Mouse (Mus musculus) CH12.LX (cell line): Measurements from ENCODE around the gene Efna3. TPM values are rescaled to one million over a fixed set of nuclear protein-coding genes. Genes with fewer than 3 reads are reported as not detected.

ENCODE experiments used
- DNase-seq: peaks from one replicate; pipeline ENCODE4 v3.0.0-alpha.2; 2013; ENCODE audit errors: extremely low read depth
- H3K27ac ChIP-seq: 2 replicates; pipeline ENCODE4 v1.5.1; 2012; ENCODE audit warnings: low read depth, mild to moderate bottlenecking, control low read depth, moderate library complexity; ENCODE audit not compliant: insufficient read depth
- H3K27me3 ChIP-seq: replicated peaks from 2 replicates; pipeline ENCODE3; 2012; ENCODE audit warnings: inconsistent platforms
- H3K36me3 ChIP-seq, 2 experiments: replicated peaks in 1 of 2; 2 replicates each; pipeline versions ENCODE3 to v1.6.1; 2012; ENCODE audit warnings: inconsistent platforms in 1 of 2, low read length in 1 of 2, mild to moderate bottlenecking in 1 of 2, mixed read lengths in 1 of 2, moderate library complexity in 1 of 2; ENCODE audit not compliant: control insufficient read depth in 1 of 2, insufficient read depth in 1 of 2
- H3K4me1 ChIP-seq, 2 experiments: 2 replicates each; pipeline ENCODE4 v1.6.1; 2012; ENCODE audit warnings: inconsistent platforms in 1 of 2, moderate library complexity in 1 of 2; ENCODE audit not compliant: insufficient read depth in 2 of 2, control insufficient read depth in 1 of 2
- H3K4me2 ChIP-seq: 2 replicates; pipeline ENCODE4 v1.6.1; 2012; ENCODE audit warnings: low read depth, mild to moderate bottlenecking, control low read depth; ENCODE audit not compliant: poor library complexity, insufficient read depth, severe bottlenecking
- H3K4me3 ChIP-seq, 3 experiments: fragments of 150-350 bp in 1 of 3; sonication (generic) in 1 of 3; replicated peaks in 1 of 3; 2 replicates each; pipeline versions ENCODE3 to v1.5.1; 2011 to 2012; ENCODE audit warnings: low read depth in 2 of 3, low read length in 2 of 3, mild to moderate bottlenecking in 2 of 3, moderate library complexity in 2 of 3, control low read depth in 1 of 3, improper control_type of control experiment in 1 of 3, inconsistent platforms in 1 of 3, mixed read lengths in 1 of 3; ENCODE audit not compliant: poor library complexity in 1 of 3
- H3K79me2 ChIP-seq: replicated peaks from 2 replicates; pipeline ENCODE4 v1.6.1; 2012; ENCODE audit warnings: mild to moderate bottlenecking, moderate library complexity; ENCODE audit not compliant: control insufficient read depth, poor library complexity, insufficient read depth, severe bottlenecking; ENCODE audit errors: extremely low read depth
- H3K9ac ChIP-seq: 2 replicates; pipeline ENCODE4 v1.6.1; 2012; ENCODE audit warnings: low read depth, mild to moderate bottlenecking, control low read depth, moderate library complexity; ENCODE audit not compliant: insufficient read depth
- H3K9me3 ChIP-seq: replicated peaks from 2 replicates; pipeline ENCODE3; 2012; ENCODE audit warnings: low read length, inconsistent platforms, mixed read lengths
- EP300 ChIP-seq: IDR thresholded peaks from 2 replicates; pipeline ENCODE4 v1.6.1; 2011; ENCODE audit warnings: low read length, improper control_type of control experiment
- GABPA ChIP-seq: IDR thresholded peaks from 2 replicates; pipeline ENCODE4 v1.6.1; 2012; ENCODE audit warnings: low read depth, low read length, improper control_type of control experiment, inconsistent platforms; ENCODE audit not compliant: insufficient replicate concordance
- IRF4 ChIP-seq: IDR thresholded peaks from 2 replicates; pipeline ENCODE4 v1.6.1; 2014; ENCODE audit warnings: low read depth, mild to moderate bottlenecking, inconsistent platforms, low read length, improper control_type of control experiment
- JUND ChIP-seq: conservative IDR thresholded peaks from 2 replicates; pipeline ENCODE4 v1.6.1; 2011; ENCODE audit warnings: low read depth, low read length, improper control_type of control experiment
- KAT2A ChIP-seq: IDR thresholded peaks from 2 replicates; pipeline ENCODE4 v1.6.1; 2012; ENCODE audit warnings: low read length, improper control_type of control experiment, inconsistent platforms; ENCODE audit not compliant: insufficient replicate concordance
- MAX ChIP-seq: IDR thresholded peaks from 2 replicates; pipeline ENCODE4 v1.6.1; 2011; ENCODE audit warnings: low read length, improper control_type of control experiment
- MYC ChIP-seq: IDR thresholded peaks from 2 replicates; pipeline ENCODE4 v1.6.1; 2011; ENCODE audit warnings: low read depth, mild to moderate bottlenecking, improper control_type of control experiment, low read length
- NRF1 ChIP-seq: IDR thresholded peaks from 2 replicates; pipeline ENCODE4 v1.6.1; 2014; ENCODE audit warnings: low read depth, mild to moderate bottlenecking, inconsistent platforms, low read length, improper control_type of control experiment, moderate library complexity
- POLR2A ChIP-seq: IDR thresholded peaks from 2 replicates; pipeline ENCODE4 v1.6.1; 2011; ENCODE audit warnings: low read depth, mild to moderate bottlenecking, improper control_type of control experiment, low read length
- SIN3A ChIP-seq: IDR thresholded peaks from 2 replicates; pipeline ENCODE4 v1.6.1; 2012; ENCODE audit warnings: low read length, improper control_type of control experiment, inconsistent platforms
- TBP ChIP-seq: conservative IDR thresholded peaks from 2 replicates; pipeline ENCODE4 v1.6.1; 2011; ENCODE audit warnings: low read depth, low read length, improper control_type of control experiment
- TCF12 ChIP-seq: IDR thresholded peaks from 2 replicates; pipeline ENCODE4 v1.6.1; 2014; ENCODE audit warnings: low read depth, mild to moderate bottlenecking, inconsistent platforms, low read length, improper control_type of control experiment
- dilution Hi-C: fragments of 300-500 bp; cut with MboI; formaldehyde crosslinking; loops from 2 replicates; pipeline ENCODE4 v1.14.3; 2020; ENCODE audit warnings: low sequenced_read_pairs; ENCODE audit not compliant: extremely low pct_unique_long_range_greater_than_20kb, extremely low pct_ligation_motif_present
- in situ Hi-C: fragments of 300-500 bp; cut with MboI; formaldehyde crosslinking; loops from 3 replicates; pipeline ENCODE4 v1.14.3; 2019; ENCODE audit warnings: low sequenced_read_pairs, low pct_ligation_motif_present, low pct_unique_long_range_greater_than_20kb, mixed read lengths
- polyA plus RNA-seq: library from polyadenylated mRNA; unstranded; fragments of >175 nt; gene quantifications from 2 replicates; pipeline ENCODE4 v1.2.1, GENCODE M21; 2012; ENCODE audit warnings: low read depth; ENCODE audit not compliant: insufficient read length
- total RNA-seq, 2 experiments: library from RNA; depleted of rRNA; stranded (reverse); fragments of 300-350 nt in 1 of 2; fragments of >200 nt in 1 of 2; gene quantifications; 2 replicates each; pipeline ENCODE4 v1.2.3; 2012 to 2014

Gene Efna3
- total and polyA plus RNA-seq, 3 experiments: 0.09 to 0.13 TPM; not detected in 1

DNA sequence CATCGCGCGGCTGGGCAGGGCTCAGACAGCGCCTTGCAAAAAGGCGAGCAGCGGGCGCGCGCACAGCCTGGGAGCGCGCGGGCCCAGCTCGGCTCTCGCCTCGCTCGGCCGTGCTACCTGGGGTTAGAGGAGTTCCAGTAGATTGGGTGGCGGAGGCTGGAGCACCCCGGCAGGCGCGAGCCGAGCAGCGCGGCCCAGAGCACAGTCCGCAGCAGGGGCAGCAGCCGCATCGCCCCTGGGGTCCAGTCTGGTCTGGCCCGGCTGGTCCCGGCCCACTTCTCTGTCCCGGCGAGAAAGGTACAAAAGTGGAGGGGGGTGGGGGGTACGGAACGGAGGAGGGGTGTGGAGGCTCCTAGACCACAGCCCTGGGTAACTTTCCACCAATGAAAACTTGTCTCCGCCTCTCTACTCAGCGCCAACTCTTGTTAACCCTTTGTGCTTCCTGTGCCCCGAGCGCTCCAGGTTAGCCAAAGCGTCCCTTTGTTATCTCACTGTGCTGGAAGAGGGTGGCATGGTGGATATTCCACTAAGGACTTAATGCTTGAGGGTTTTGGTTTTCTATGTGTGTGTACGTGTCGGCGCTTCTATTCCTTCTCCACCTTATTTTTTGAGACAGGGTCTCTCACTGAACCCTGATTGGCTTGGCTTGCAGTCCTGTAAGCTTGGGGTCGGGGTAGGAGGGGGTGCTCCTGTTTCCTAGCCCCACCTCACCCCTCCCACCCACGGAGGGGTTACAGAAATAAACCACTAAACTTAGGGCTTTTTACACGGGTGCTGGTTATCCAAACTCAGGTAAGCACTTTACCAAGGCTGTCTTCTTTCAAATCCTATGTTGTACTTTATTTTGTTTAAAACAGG, 15.2 kb upstream of the Efna3 start, which contains the start of gene Efna4:
TSS of gene Efna4 (minus strand) at position 308 of the 858 bp plus-strand sequence.
- Histone ChIP-seq H3K4me2 (peak within 1 kb of the TSS; percentile 74), H3K9ac (peak within 1 kb of the TSS; percentile 62), H3K27me3 (peaks cover 29% of the 10 kb centered on the region), H3K36me3 (peaks cover 0 to 37% of the 10 kb centered on the region in 2 experiments), H3K4me1 (peaks cover 9 to 20% of the 10 kb centered on the region in 2 experiments), H3K27ac (no peak within 1 kb of the TSS), H3K4me3 (peak within 1 kb of the TSS; percentile 38 to 81 (median 50)), H3K79me2 (no peaks in the 10 kb centered on the region), H3K9me3 (no peaks in the 10 kb centered on the region)
- in situ Hi-C loops: loop anchor here (25.0 kb wide), 2 partner anchors 349 to 424 kb away; partner anchors contain the start of genes Chrnb2 and Ube2q1
- peak; percentile 39; the same call in 1 of the 2 replicates for TF ChIP-seq POLR2A
- no peak for TF ChIP-seq GABPA
- no peak for TF ChIP-seq TBP
- no peak for TF ChIP-seq NRF1
- TF ChIP-seq KAT2A: no peak
- TF ChIP-seq MAX: no peak
- dilution Hi-C loops: no loop called here
- no peak for DNase-seq

DNA sequence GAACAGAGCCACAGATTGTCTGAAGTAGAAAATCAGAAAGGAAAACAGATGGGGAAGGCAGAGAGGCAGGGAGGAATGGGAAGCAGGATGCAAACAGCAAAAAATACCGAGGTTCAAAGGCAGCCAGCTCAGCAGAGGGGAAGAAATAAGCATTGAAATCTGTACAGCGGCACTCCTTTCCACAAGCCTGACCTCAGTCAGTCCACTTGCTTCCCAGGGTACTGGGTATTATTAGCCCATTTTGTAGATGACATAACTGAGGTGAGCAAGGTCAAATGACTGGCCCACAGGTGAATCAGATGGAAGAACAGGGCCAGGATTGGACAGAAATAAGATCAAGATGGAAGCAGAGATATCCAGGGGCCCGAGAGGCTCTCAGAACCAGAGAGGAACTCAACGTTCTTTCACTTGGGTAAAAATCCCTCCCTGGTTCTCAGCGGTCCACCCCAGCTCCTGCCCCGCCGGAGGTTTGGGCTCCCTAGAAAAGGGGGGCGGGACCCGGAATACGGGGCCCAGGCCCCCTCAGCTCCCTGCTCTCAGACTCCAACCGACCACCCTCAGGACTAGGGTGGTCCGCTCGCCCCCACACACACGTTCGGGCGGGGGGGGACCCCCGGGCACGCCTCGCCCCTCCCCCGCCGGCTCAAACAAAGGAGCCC, 14.4 kb upstream of the Efna3 start:
- H3K79me2 ChIP-seq: no peaks in the 10 kb centered on the region
- H3K4me1 ChIP-seq: peaks cover 9 to 20% of the 10 kb centered on the region in 2 experiments
- TF ChIP-seq IRF4: no peak
- no peak for TF ChIP-seq MAX
- TF ChIP-seq EP300: no peak
- no peak for TF ChIP-seq TCF12
- TF ChIP-seq JUND: no peak
- no peak for TF ChIP-seq SIN3A
- no peak for TF ChIP-seq MYC
- peak overlapping the region; percentile 74 for H3K4me2 ChIP-seq
- H3K27ac ChIP-seq: no peak overlapping the region
- no peaks in the 10 kb centered on the region for H3K9me3 ChIP-seq
- in situ Hi-C loops (loop anchor here (25.0 kb wide), 2 partner anchors 350 to 425 kb away; partner anchors contain the start of genes Chrnb2 and Ube2q1), dilution Hi-C loops (no loop called here)
- H3K27me3 ChIP-seq: peaks cover 30% of the 10 kb centered on the region
- peak overlapping the region; percentile 32 to 81 (median 50) for H3K4me3 ChIP-seq
- H3K36me3 ChIP-seq: peaks cover 0 to 31% of the 10 kb centered on the region in 2 experiments
- no peak for DNase-seq
- peak overlapping the region; percentile 62 for H3K9ac ChIP-seq
